Mouse (Mus musculus): ENCODE measurements around the gene Iba57. TPM values are rescaled to one million over a fixed set of nuclear protein-coding genes. Genes with fewer than 3 reads are reported as not detected.

Iba57 gene
- polyA plus RNA-seq, 1 experiment from 2014 or later: 1.5 TPM

DNA sequence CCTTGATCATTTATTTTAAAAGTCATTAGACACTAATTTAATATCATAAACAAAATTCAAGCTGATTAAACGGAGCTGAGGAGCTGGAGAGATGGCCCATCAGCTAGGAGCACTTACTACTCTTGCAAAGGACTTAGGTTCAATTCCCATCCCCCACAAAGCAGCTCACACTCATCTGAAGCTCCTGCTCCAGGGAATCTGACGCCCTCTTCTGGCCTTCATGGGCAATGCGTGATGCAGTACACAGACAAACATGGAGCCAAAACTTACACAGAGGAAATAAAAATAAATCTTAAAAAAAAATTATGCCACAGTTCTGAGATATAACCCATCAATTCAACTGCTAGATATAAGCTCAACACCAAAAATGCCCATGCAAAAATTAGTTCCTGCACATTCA is 11.8 kb downstream of the Iba57 start:
- H3K9me3 ChIP-seq (replicated peaks; ENCODE audit: control insufficient read depth, low read length): no peaks in the 10 kb centered on the region
- no peak overlapping the region for H3K4me3 ChIP-seq (ENCODE audit: low read depth, low read length)
- no peak overlapping the region for H3K27ac ChIP-seq (replicated peaks; ENCODE audit: low read depth, low read length)
- DNase-seq (ENCODE audit: low spot score) (peak; percentile 13), ATAC-seq (replicated peaks; ENCODE audit: insufficient number of reproducible peaks, low FRiP score, low TSS enrichment, low read depth) (no peak)
- H3K4me1 ChIP-seq (ENCODE audit: control insufficient read depth, insufficient read depth, low read length): no peaks in the 10 kb centered on the region; the same call in 1 of the 2 replicates
- no peaks in the 10 kb centered on the region for H3K27me3 ChIP-seq (ENCODE audit: control insufficient read depth, insufficient read depth, low read length)
- 25% methylated on average over 3 of the region's 3 CpGs for WGBS
- H3K36me3 ChIP-seq (replicated peaks; ENCODE audit: control insufficient read depth, insufficient read depth, low read depth, low read length): no peaks in the 10 kb centered on the region
- H3K9ac ChIP-seq (replicated peaks; ENCODE audit: low read length): no peak overlapping the region
- H3K4me2 ChIP-seq (ENCODE audit: low read depth, low read length): no peak overlapping the region

GRCm38 (mm10) chr11:59149302-59149701 is 14.2 kb downstream of the Iba57 start:
- H3K36me3 ChIP-seq (replicated peaks; ENCODE audit: control insufficient read depth, insufficient read depth, low read depth, low read length): no peaks in the 10 kb centered on the region

GRCm38 (mm10) chr11:59142962-59143361 is 20.6 kb downstream of the Iba57 start:
- no peak overlapping the region for H3K9ac ChIP-seq (replicated peaks; ENCODE audit: low read length)
- ATAC-seq (replicated peaks; ENCODE audit: insufficient number of reproducible peaks, low FRiP score, low TSS enrichment, low read depth) (no peak), DNase-seq (ENCODE audit: low spot score) (no peak)
- H3K4me2 ChIP-seq (ENCODE audit: low read depth, low read length): no peak overlapping the region
- no peaks in the 10 kb centered on the region; the same call in 1 of the 2 replicates for H3K4me1 ChIP-seq (ENCODE audit: control insufficient read depth, insufficient read depth, low read length)
- no peaks in the 10 kb centered on the region for H3K36me3 ChIP-seq (replicated peaks; ENCODE audit: control insufficient read depth, insufficient read depth, low read depth, low read length)
- no peak overlapping the region for H3K4me3 ChIP-seq (ENCODE audit: low read depth, low read length)
- no peak overlapping the region for H3K27ac ChIP-seq (replicated peaks; ENCODE audit: low read depth, low read length)
- H3K27me3 ChIP-seq (ENCODE audit: control insufficient read depth, insufficient read depth, low read length): no peaks in the 10 kb centered on the region; the same call in 1 of the 2 replicates
- WGBS: 72% methylated on average over 5 of the region's 5 CpGs
- H3K9me3 ChIP-seq (replicated peaks; ENCODE audit: control insufficient read depth, low read length): no peaks in the 10 kb centered on the region

More at GRCm38 (mm10) chr11:59149302-59149701, 14.2 kb downstream of the Iba57 start:
- no peak overlapping the region for H3K4me2 ChIP-seq (ENCODE audit: low read depth, low read length)
- no peaks in the 10 kb centered on the region for H3K9me3 ChIP-seq (replicated peaks; ENCODE audit: control insufficient read depth, low read length)
- no peak overlapping the region for H3K9ac ChIP-seq (replicated peaks; ENCODE audit: low read length)
- H3K4me3 ChIP-seq (ENCODE audit: low read depth, low read length): no peak overlapping the region
- no peak for DNase-seq (ENCODE audit: low spot score)
- H3K27me3 ChIP-seq (ENCODE audit: control insufficient read depth, insufficient read depth, low read length): no peaks in the 10 kb centered on the region
- ATAC-seq (replicated peaks; ENCODE audit: insufficient number of reproducible peaks, low FRiP score, low TSS enrichment, low read depth): no peak
- WGBS: 70% methylated on average over 3 of the region's 3 CpGs
- H3K4me1 ChIP-seq (ENCODE audit: control insufficient read depth, insufficient read depth, low read length): no peaks in the 10 kb centered on the region; the same call in 1 of the 2 replicates
- no peak overlapping the region for H3K27ac ChIP-seq (replicated peaks; ENCODE audit: low read depth, low read length)

GRCm38 (mm10) chr11:59141772-59142370 is 21.7 kb downstream of the Iba57 start:
- Histone ChIP-seq H3K9me3 (replicated peaks; ENCODE audit: control insufficient read depth, low read length) (no peaks in the 10 kb centered on the region), H3K36me3 (replicated peaks; ENCODE audit: control insufficient read depth, insufficient read depth, low read depth, low read length) (no peaks in the 10 kb centered on the region), H3K27ac (replicated peaks; ENCODE audit: low read depth, low read length) (no peak overlapping the region), H3K4me3 (ENCODE audit: low read depth, low read length) (no peak overlapping the region), H3K4me2 (ENCODE audit: low read depth, low read length) (peak overlapping the region; percentile 19; the same call in 1 of the 2 replicates), H3K27me3 (ENCODE audit: control insufficient read depth, insufficient read depth, low read length) (peaks cover 7% of the 10 kb centered on the region), H3K9ac (replicated peaks; ENCODE audit: low read length) (no peak overlapping the region), H3K4me1 (ENCODE audit: control insufficient read depth, insufficient read depth, low read length) (no peaks in the 10 kb centered on the region)
- peak; percentile 45 for DNase-seq (ENCODE audit: low spot score)
- ATAC-seq (replicated peaks; ENCODE audit: insufficient number of reproducible peaks, low FRiP score, low TSS enrichment, low read depth): 0 out of 2 replicates have a peak, but pooled peaks have one; percentile 5
- 10% methylated on average over 13 of the region's 14 CpGs for WGBS

- Histone ChIP-seq H3K4me1 (ENCODE audit: control insufficient read depth, insufficient read depth, low read length) (peaks cover 2% of the 10 kb centered on the region; the same call in 1 of the 2 replicates), H3K27me3 (ENCODE audit: control insufficient read depth, insufficient read depth, low read length) (peaks cover 37% of the 10 kb centered on the region)
- ATAC-seq (replicated peaks; ENCODE audit: insufficient number of reproducible peaks, low FRiP score, low TSS enrichment, low read depth): no peak
Measured at GRCm38 (mm10) chr11:59138537-59139486, 24.7 kb downstream of the Iba57 start.

GRCm38 (mm10) chr11:59136994-59137706 is 26.4 kb downstream of the Iba57 start:
- H3K4me3 ChIP-seq (ENCODE audit: low read depth, low read length): no peak overlapping the region
- H3K9ac ChIP-seq (replicated peaks; ENCODE audit: low read length): no peak overlapping the region
- H3K27ac ChIP-seq (replicated peaks; ENCODE audit: low read depth, low read length): no peak overlapping the region
- peaks cover 2% of the 10 kb centered on the region; the same call in 1 of the 2 replicates for H3K4me1 ChIP-seq (ENCODE audit: control insufficient read depth, insufficient read depth, low read length)
- H3K36me3 ChIP-seq (replicated peaks; ENCODE audit: control insufficient read depth, insufficient read depth, low read depth, low read length): no peaks in the 10 kb centered on the region
- 63% methylated on average over 12 of the region's 12 CpGs for WGBS
- DNase-seq (ENCODE audit: low spot score): no peak
- no peak overlapping the region for H3K4me2 ChIP-seq (ENCODE audit: low read depth, low read length)
- H3K9me3 ChIP-seq (replicated peaks; ENCODE audit: control insufficient read depth, low read length): no peaks in the 10 kb centered on the region
- peaks cover 47% of the 10 kb centered on the region for H3K27me3 ChIP-seq (ENCODE audit: control insufficient read depth, insufficient read depth, low read length)
- no peak for ATAC-seq (replicated peaks; ENCODE audit: insufficient number of reproducible peaks, low FRiP score, low TSS enrichment, low read depth)

More at GRCm38 (mm10) chr11:59138537-59139486, 24.7 kb downstream of the Iba57 start:
- H3K9ac ChIP-seq (replicated peaks; ENCODE audit: low read length): no peak overlapping the region
- no peak overlapping the region for H3K4me2 ChIP-seq (ENCODE audit: low read depth, low read length)
- H3K9me3 ChIP-seq (replicated peaks; ENCODE audit: control insufficient read depth, low read length): no peaks in the 10 kb centered on the region
- H3K27ac ChIP-seq (replicated peaks; ENCODE audit: low read depth, low read length): no peak overlapping the region
- no peaks in the 10 kb centered on the region for H3K36me3 ChIP-seq (replicated peaks; ENCODE audit: control insufficient read depth, insufficient read depth, low read depth, low read length)
- no peak overlapping the region for H3K4me3 ChIP-seq (ENCODE audit: low read depth, low read length)
- no peak for DNase-seq (ENCODE audit: low spot score)
- WGBS: 54% methylated on average over 19 of the region's 19 CpGs

DNA sequence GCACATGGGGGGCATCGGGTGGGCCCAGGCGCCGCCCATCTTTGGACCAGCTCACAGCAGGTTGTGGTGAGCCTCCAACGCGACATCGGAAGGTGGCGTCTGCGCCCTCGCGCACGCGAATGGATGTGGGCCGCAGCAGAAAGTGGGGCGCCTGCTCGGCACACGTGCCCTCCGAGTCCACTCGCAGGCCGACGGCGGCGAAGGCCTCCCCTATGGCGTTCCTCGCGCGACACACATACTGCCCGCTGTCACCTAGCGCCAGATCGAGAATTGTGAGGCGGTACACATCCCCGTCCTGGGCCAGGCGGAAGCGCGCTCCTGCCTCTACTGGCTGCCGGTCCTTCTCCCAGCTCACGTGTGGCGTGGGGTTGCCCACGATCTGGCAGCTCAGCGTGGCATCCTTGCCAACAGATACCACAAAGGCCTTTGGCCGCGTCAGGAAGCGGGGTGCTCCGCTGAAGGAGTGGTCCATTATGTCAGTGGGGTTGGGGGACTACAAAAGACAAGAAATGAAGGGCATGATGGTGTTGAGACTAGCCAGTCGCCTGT is 27.6 kb downstream of the Iba57 start, which contains the start of gene Obscn:
Gene Obscn (minus strand): TSS at position 499 of the 549 bp plus-strand sequence.
- Histone ChIP-seq H3K4me2 (ENCODE audit: low read depth, low read length) (peak within 1 kb of the TSS; percentile 37), H3K27me3 (ENCODE audit: control insufficient read depth, insufficient read depth, low read length) (peaks cover 47% of the 10 kb centered on the region), H3K4me3 (ENCODE audit: low read depth, low read length) (peak within 1 kb of the TSS; percentile 12; the same call in 1 of the 2 replicates), H3K9me3 (replicated peaks; ENCODE audit: control insufficient read depth, low read length) (no peaks in the 10 kb centered on the region), H3K36me3 (replicated peaks; ENCODE audit: control insufficient read depth, insufficient read depth, low read depth, low read length) (no peaks in the 10 kb centered on the region), H3K9ac (replicated peaks; ENCODE audit: low read length) (no peak within 1 kb of the TSS), H3K27ac (replicated peaks; ENCODE audit: low read depth, low read length) (no peak within 1 kb of the TSS), H3K4me1 (ENCODE audit: control insufficient read depth, insufficient read depth, low read length) (peaks cover 2% of the 10 kb centered on the region; the same call in 1 of the 2 replicates)
- WGBS: 20% methylated on average over 43 of the region's 44 CpGs
- no peak for DNase-seq (ENCODE audit: low spot score)
- ATAC-seq (replicated peaks; ENCODE audit: insufficient number of reproducible peaks, low FRiP score, low TSS enrichment, low read depth): no peak

All from embryonic facial prominence, embryonic 11.5 days (tissue).